Mouse (Mus musculus) C2C12 (cell line): ENCODE data around the gene Gtf3a. TPM values are rescaled to one million over a fixed set of nuclear protein-coding genes. Genes with fewer than 3 reads are reported as not detected.
A peak's percentile ranks its signal among the peaks of the same experiment; 100 is the strongest.

Experiments used
- H3K27me3 ChIP-seq: one replicate; pipeline ENCODE4 v1.6.1; 2011; ENCODE audit not compliant: control insufficient read depth, insufficient read depth, insufficient read length
- H3K36me3 ChIP-seq: one replicate; pipeline ENCODE4 v1.6.1; 2011; ENCODE audit not compliant: control insufficient read depth, insufficient read depth
- H3K4me3 ChIP-seq: one replicate; pipeline ENCODE4 v1.5.1; 2011; ENCODE audit warnings: mild to moderate bottlenecking, control low read depth; ENCODE audit not compliant: poor library complexity, insufficient read depth, severe bottlenecking
- H3K79me2 ChIP-seq: one replicate; pipeline ENCODE4 v1.6.1; 2011; ENCODE audit not compliant: control insufficient read depth, insufficient read depth
- H3K79me3 ChIP-seq: one replicate; pipeline ENCODE4 v1.6.1; 2011; ENCODE audit warnings: low read depth, control low read depth
- H3ac ChIP-seq: one replicate; pipeline ENCODE3; 2011; ENCODE audit warnings: low read depth; ENCODE audit not compliant: control insufficient read depth, insufficient read length
- CEBPB ChIP-seq: IDR thresholded peaks from one replicate; pipeline ENCODE4 v1.6.1; 2011; ENCODE audit warnings: low read depth, mild to moderate bottlenecking, control low read depth, moderate library complexity
- CTCF ChIP-seq: IDR thresholded peaks from one replicate; pipeline ENCODE4 v1.5.1; 2011; ENCODE audit not compliant: control insufficient read depth, insufficient read depth, insufficient read length
- FOSL1 ChIP-seq: IDR thresholded peaks from one replicate; pipeline ENCODE4 v1.8.0; 2011; ENCODE audit warnings: mild to moderate bottlenecking, low read length; ENCODE audit not compliant: poor library complexity, insufficient read depth, severe bottlenecking
- MAX ChIP-seq: IDR thresholded peaks from one replicate; pipeline ENCODE4 v1.6.1; 2011; ENCODE audit warnings: mild to moderate bottlenecking, control low read depth
- MYOD1 ChIP-seq: IDR thresholded peaks from one replicate; pipeline ENCODE4 v1.6.1; 2011; ENCODE audit warnings: low read depth; ENCODE audit not compliant: control insufficient read depth, insufficient read length
- MYOG ChIP-seq: IDR thresholded peaks from one replicate; pipeline ENCODE4 v1.6.1; 2011; ENCODE audit not compliant: control insufficient read depth, insufficient read length; ENCODE audit errors: extremely low read depth
- USF1 ChIP-seq: IDR thresholded peaks from one replicate; pipeline ENCODE4 v1.6.1; 2011; ENCODE audit warnings: low read depth, mild to moderate bottlenecking, control low read depth, moderate library complexity
- polyA plus RNA-seq: library from polyadenylated mRNA; unstranded; fragments of >200 nt; fragmentation: generic; extraction: Trizol; gene quantifications from one replicate; pipeline ENCODE4 v1.2.1, GENCODE M21; 2012; ENCODE audit warnings: missing spikeins

Gene Gtf3a
- polyA plus RNA-seq, 1 experiment = 96.4 TPM

DNA sequence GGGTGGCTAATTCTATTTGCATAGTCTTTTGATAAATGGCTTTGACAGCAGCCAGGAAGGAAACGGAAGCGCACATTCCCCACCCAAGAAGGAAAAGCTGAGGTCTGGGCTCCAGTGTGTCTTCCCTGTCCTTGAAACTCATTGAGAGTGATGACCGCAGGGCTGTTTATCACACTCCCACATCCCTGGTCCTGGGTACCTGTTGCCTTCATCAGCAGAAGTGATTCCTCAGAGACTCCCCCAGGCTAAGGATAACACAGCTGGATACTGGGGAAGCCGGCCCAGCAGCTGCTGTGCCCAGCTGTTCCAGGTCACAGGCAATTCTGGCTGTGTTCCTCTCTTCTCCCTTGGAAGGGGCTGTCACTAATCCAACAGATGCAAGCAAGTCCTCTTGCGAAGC, 40.9 kb upstream of the Gtf3a start:
- TF ChIP-seq FOSL1 (no peak), MYOD1 (peak; percentile 16), CEBPB (no peak), USF1 (no peak)
- Histone ChIP-seq H3K4me3 (no peak overlapping the region), H3ac (no peak overlapping the region), H3K36me3 (no peaks in the 10 kb centered on the region), H3K79me3 (no peaks in the 10 kb centered on the region), H3K27me3 (no peaks in the 10 kb centered on the region), H3K79me2 (no peaks in the 10 kb centered on the region)

DNA sequence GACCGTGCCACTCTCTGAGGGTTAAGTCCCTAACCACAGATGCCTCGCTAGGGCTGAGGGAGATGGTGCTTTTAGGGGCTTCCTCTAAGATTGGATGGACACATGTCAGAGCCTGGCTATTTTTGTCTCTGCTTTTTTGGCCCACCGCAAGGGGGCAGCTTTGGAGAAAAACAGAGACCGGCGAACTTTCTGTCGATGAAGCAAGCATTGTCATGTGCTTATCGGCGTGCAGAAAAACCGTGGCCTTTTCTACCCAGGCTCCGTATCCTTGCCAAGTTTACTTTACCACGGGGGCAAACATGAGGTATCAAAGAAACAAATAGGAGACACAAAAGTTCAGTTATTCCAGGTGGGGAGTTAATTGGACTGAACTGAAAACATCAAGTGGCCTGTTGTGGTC, 39.8 kb upstream of the Gtf3a start:
- TF ChIP-seq MAX (no peak), USF1 (no peak), FOSL1 (no peak), CEBPB (no peak)

DNA sequence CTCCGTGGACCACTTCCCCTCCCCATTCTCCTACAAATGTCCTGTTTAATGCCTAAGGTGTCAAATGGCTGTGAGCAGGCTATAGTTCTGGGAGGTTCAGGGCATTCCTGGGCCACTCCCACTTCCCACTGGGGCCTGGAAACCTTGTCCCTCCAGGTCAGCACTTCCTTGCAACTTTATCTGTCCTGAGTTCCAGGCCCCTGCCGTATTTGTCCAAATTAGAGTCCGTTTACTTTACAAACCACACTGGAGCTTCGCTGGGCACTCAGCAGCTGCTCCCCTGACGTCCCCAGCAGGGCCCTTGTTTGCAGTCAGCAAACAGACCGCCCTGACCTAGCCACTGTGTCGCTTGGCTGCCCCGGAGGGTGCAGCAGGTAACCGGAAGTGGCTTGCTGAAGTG, 36.3 kb upstream of the Gtf3a start:
- H3ac ChIP-seq = no peak overlapping the region
- H3K4me3 ChIP-seq = no peak overlapping the region
- no peaks in the 10 kb centered on the region for H3K27me3 ChIP-seq
- no peaks in the 10 kb centered on the region for H3K79me3 ChIP-seq
- TF ChIP-seq MYOG (no peak), CEBPB (no peak), USF1 (no peak), CTCF (no peak), FOSL1 (no peak), MAX (no peak), MYOD1 (no peak)
- no peaks in the 10 kb centered on the region for H3K79me2 ChIP-seq
- H3K36me3 ChIP-seq = no peaks in the 10 kb centered on the region

More for the DNA sequence above, 39.8 kb upstream of the Gtf3a start:
- H3K79me2 ChIP-seq = no peaks in the 10 kb centered on the region
- no peak overlapping the region for H3ac ChIP-seq
- no peaks in the 10 kb centered on the region for H3K36me3 ChIP-seq
- H3K4me3 ChIP-seq = no peak overlapping the region
- H3K27me3 ChIP-seq = no peaks in the 10 kb centered on the region
- H3K79me3 ChIP-seq = no peaks in the 10 kb centered on the region

DNA sequence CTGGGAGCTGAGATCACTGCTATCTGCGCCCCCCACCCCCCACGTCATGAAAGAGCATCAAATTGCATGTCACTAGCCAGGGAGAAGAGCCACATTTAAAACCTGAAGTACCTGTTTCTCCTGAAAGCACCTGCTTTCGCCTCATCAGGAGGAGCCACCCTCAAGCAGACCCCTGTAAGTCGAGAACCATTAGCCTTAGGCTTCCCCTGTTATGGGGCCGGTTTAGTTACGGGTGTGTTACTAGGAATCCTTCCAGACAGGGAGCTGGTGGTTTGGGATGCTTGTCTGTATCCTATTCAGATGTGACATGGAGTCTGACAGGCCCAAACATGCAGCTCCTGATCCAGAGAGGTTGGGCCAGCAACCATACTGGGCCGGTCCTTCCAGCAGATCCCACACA, 35.1 kb upstream of the Gtf3a start:
- Histone ChIP-seq H3K27me3 (no peaks in the 10 kb centered on the region), H3K36me3 (no peaks in the 10 kb centered on the region), H3K79me3 (no peaks in the 10 kb centered on the region), H3ac (no peak overlapping the region), H3K4me3 (no peak overlapping the region), H3K79me2 (no peaks in the 10 kb centered on the region)
- TF ChIP-seq MYOG = no peak
- TF ChIP-seq FOSL1 = no peak
- TF ChIP-seq CEBPB = no peak
- TF ChIP-seq MYOD1 = no peak
- no peak for TF ChIP-seq CTCF
- no peak for TF ChIP-seq MAX
- TF ChIP-seq USF1 = no peak

DNA sequence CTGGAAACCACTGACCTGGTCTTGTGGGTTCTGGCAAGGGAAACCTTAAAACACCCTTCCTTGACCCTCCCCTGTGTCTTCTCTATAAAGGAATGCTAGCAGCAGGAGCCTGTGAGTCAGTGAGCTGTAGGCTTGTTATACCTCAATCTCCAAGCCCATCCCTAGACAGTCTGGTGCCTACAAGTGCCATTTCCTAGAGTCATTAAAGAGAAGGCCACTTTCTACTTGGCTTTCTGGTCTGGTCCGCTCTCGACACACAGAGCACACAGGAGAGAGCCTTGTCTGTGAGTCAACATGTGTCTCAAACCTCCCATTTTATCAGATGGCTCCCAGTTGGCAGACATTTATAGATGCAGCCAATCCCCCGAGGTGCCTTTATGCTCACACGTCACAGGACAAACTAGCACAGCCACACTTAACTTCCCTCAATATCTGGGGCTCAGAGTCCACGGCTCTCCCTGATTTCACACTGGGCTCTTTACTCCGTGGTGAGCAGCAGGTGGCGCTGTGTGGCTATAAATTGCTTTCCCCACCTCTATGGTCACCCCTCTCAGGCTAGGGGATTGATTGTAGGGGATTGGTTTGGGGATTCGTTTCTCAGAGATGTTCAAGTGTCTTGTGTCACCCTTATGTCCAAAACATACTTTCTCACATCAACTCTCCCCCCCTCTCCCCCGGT, 34.2 kb upstream of the Gtf3a start:
- Histone ChIP-seq H3K4me3 (no peak overlapping the region), H3K27me3 (no peaks in the 10 kb centered on the region), H3K79me2 (no peaks in the 10 kb centered on the region), H3ac (no peak overlapping the region), H3K36me3 (no peaks in the 10 kb centered on the region), H3K79me3 (no peaks in the 10 kb centered on the region)
- TF ChIP-seq MAX (no peak), CTCF (peak; percentile 73)

DNA sequence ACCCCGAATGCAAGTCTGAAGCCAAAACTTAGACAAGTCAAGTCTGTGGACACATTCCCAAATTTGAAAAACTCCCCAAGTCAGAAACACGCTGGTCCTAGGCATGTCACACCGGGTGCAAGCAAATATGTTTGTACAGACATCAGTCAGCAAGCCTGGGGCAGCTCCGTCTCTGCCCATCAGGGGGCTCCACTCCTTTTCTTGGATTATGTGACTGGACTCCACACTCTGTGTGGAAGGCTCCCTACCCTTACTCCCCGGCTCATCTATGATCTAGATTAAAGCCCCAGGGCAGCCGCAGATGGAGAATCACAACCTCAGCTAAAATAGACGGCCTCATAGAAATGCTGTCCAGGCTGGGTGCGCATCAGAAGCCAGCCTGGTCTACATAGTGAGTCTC, 32.2 kb upstream of the Gtf3a start:
- Histone ChIP-seq H3K36me3 (no peaks in the 10 kb centered on the region), H3K4me3 (no peak overlapping the region), H3K79me3 (no peaks in the 10 kb centered on the region), H3K79me2 (no peaks in the 10 kb centered on the region), H3K27me3 (no peaks in the 10 kb centered on the region), H3ac (no peak overlapping the region)
- no peak for TF ChIP-seq USF1
- TF ChIP-seq MAX = no peak
- no peak for TF ChIP-seq MYOG
